Mouse (Mus musculus): ENCODE data around the gene Fkbp11.

GRCm38 (mm10) chr15:98754125-98754524 lies 26.1 kb upstream of the Fkbp11 start:
- no peak for TF ChIP-seq MAFK (IDR thresholded peaks at IDR 0.05; ENCODE audit: insufficient read depth, low read depth, low read length)
- TF ChIP-seq ZC3H11A (IDR thresholded peaks at IDR 0.05; ENCODE audit: borderline replicate concordance, low read depth, low read length), result no peak

Measured in ES-E14 (cell line).